Mouse (Mus musculus) embryonic fibroblast, embryonic 13.5 days (primary cell): ENCODE measurements around the gene Ppp2r5e.

Source experiments
- CTCF ChIP-seq: IDR thresholded peaks from 2 replicates; pipeline ENCODE4 v1.5.1; 2011; ENCODE audit warnings: mild to moderate bottlenecking, control low read depth, low read length, moderate library complexity, borderline replicate concordance; ENCODE audit not compliant: insufficient read depth
- POLR2A ChIP-seq: IDR thresholded peaks from 2 replicates; pipeline ENCODE4 v1.6.1; 2011; ENCODE audit warnings: low read depth, mild to moderate bottlenecking, control low read depth, low read length, moderate library complexity

DNA sequence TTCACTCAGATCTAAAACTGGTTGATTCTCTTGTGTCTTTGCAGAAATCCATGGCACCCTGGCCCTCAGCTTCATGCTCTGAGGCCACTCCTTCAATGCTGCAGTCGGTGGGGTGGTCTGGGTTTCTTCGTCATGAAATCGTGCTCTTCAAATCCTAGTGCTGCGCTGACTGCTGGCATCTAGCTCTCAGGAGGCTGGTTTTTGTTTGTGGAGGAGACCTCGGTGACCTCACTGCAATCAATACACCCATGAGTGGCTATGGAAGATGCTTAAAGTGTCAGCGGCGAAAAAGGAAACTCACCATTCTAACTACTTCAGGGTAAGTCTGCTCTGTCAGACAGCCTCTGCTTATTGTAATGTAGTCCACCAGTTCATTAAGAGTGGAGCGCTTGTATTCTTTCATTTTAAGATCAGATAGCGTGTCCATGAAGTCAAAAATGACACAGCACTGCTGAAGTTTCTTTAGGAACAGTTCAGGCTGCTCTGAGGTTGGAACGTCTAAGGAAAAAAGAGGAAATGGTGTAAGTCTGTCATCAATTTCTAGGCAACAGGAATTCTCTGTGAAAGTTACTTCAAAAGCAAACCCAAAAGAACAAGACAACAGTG lies 80.6 kb downstream of the Ppp2r5e start:
- TF ChIP-seq POLR2A (no peak), CTCF (no peak)
